Mouse (Mus musculus): ENCODE measurements around the gene Satb2. TPM values are rescaled to one million over a fixed set of nuclear protein-coding genes. Genes with fewer than 3 reads are reported as not detected.

The Satb2 gene
- polyA plus RNA-seq, 2 experiments, result 4.9 to 5.0 TPM

DNA sequence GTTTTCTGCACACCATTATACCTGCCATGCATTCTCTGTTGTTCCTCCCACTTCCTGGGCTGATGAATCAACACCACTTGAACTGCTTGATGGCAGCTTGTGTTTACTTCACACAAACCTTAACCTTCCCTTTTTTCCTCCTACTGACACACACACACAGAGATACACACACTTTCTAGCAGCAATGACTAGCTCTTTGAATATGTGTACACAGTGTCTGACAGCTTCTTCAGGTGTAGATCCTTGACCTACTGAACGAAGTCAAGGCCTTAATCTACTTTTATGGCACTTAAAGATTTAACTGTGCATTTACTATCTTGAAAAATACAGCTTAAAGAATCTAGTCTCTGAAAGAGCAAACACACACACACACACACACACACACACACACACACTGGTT is 89.5 kb downstream of the Satb2 start:
- TF ChIP-seq POLR2A (IDR thresholded peaks at IDR 0.05; ENCODE audit: borderline replicate concordance, extremely low read depth, insufficient read depth, insufficient read length), result no peak
- no peaks in the 10 kb centered on the region for H3K27me3 ChIP-seq (ENCODE audit: control insufficient read depth, insufficient read depth, low read length)
- ATAC-seq (ENCODE audit: low FRiP score, low read depth) (no peak), DNase-seq (ENCODE audit: low spot score) (no peak)
- H3K4me3 ChIP-seq (replicated peaks; ENCODE audit: low read length), result no peak overlapping the region
- WGBS, result 68% methylated on average over 1 of the region's 1 CpGs
- H3K4me2 ChIP-seq (replicated peaks; ENCODE audit: low read depth, low read length, severe bottlenecking), result no peak overlapping the region
- no peak overlapping the region for H3K9ac ChIP-seq (ENCODE audit: low read depth, low read length, severe bottlenecking)
- H3K27ac ChIP-seq (replicated peaks; ENCODE audit: low read depth, low read length), result no peak overlapping the region
- no peaks in the 10 kb centered on the region for H3K4me1 ChIP-seq (ENCODE audit: control insufficient read depth, insufficient read depth, low read length)
- H3K9me3 ChIP-seq (ENCODE audit: control insufficient read depth, low read length), result no peaks in the 10 kb centered on the region
- H3K36me3 ChIP-seq (ENCODE audit: control insufficient read depth, insufficient read depth, low read length), result no peaks in the 10 kb centered on the region

DNA sequence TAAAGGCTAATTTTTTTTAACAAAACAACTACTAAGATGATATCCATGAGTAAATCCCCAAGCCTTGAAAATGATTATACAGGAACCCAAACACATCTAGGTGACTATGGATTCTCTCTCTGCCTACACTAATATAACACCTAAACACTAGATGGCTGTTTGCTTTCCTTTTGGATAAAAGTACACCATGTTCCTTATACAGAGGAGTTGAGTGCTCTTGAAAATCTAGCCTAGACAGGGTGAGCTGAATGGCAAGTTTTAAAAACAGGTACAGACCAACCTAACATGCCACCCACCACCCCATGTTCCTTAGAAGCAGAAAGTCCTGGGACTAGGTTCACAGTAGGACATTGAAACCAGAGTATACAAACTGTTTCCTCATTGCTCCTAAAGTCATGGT is 90.9 kb downstream of the Satb2 start:
- ATAC-seq (ENCODE audit: low FRiP score, low read depth) (no peak), DNase-seq (ENCODE audit: low spot score) (no peak)
- Histone ChIP-seq H3K36me3 (ENCODE audit: control insufficient read depth, insufficient read depth, low read length) (no peaks in the 10 kb centered on the region), H3K27ac (replicated peaks; ENCODE audit: low read depth, low read length) (no peak overlapping the region), H3K4me1 (ENCODE audit: control insufficient read depth, insufficient read depth, low read length) (no peaks in the 10 kb centered on the region), H3K27me3 (ENCODE audit: control insufficient read depth, insufficient read depth, low read length) (no peaks in the 10 kb centered on the region), H3K4me3 (replicated peaks; ENCODE audit: low read length) (no peak overlapping the region), H3K9ac (ENCODE audit: low read depth, low read length, severe bottlenecking) (no peak overlapping the region), H3K9me3 (ENCODE audit: control insufficient read depth, low read length) (no peaks in the 10 kb centered on the region), H3K4me2 (replicated peaks; ENCODE audit: low read depth, low read length, severe bottlenecking) (no peak overlapping the region)
- no peak for TF ChIP-seq POLR2A (IDR thresholded peaks at IDR 0.05; ENCODE audit: borderline replicate concordance, extremely low read depth, insufficient read depth, insufficient read length)

DNA sequence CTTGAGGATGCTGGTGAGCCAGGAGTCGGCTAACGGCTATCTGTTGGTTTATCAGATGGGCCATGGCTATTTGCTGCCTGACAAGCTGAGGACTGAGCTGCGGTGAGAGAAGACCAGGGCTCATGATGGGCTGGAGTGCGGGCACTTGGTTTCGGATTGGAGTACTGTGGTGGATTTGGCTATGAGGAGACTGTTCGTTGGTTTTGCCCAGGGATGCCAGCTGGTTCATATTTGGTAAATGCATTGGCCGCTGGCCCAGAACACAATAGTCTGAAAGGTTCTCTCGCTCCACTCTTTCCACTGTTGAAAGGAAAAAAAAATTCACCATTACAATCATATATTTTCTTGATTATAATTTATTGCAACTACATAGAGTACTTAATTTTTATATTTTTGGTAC is 107.0 kb downstream of the Satb2 start:
- no peak for ATAC-seq (ENCODE audit: low FRiP score, low read depth)
- WGBS, result 82% methylated on average over 8 of the region's 8 CpGs
- no peak overlapping the region for H3K4me2 ChIP-seq (replicated peaks; ENCODE audit: low read depth, low read length, severe bottlenecking)
- H3K9ac ChIP-seq (ENCODE audit: low read depth, low read length, severe bottlenecking), result no peak overlapping the region
- no peak overlapping the region for H3K4me3 ChIP-seq (replicated peaks; ENCODE audit: low read length)
- no peak for TF ChIP-seq POLR2A (IDR thresholded peaks at IDR 0.05; ENCODE audit: borderline replicate concordance, extremely low read depth, insufficient read depth, insufficient read length)
- no peaks in the 10 kb centered on the region for H3K36me3 ChIP-seq (ENCODE audit: control insufficient read depth, insufficient read depth, low read length)
- DNase-seq (ENCODE audit: low spot score), result no peak
- no peak overlapping the region for H3K27ac ChIP-seq (replicated peaks; ENCODE audit: low read depth, low read length)
- H3K4me1 ChIP-seq (ENCODE audit: control insufficient read depth, insufficient read depth, low read length), result no peaks in the 10 kb centered on the region
- H3K9me3 ChIP-seq (ENCODE audit: control insufficient read depth, low read length), result no peaks in the 10 kb centered on the region
- no peaks in the 10 kb centered on the region for H3K27me3 ChIP-seq (ENCODE audit: control insufficient read depth, insufficient read depth, low read length)

DNA sequence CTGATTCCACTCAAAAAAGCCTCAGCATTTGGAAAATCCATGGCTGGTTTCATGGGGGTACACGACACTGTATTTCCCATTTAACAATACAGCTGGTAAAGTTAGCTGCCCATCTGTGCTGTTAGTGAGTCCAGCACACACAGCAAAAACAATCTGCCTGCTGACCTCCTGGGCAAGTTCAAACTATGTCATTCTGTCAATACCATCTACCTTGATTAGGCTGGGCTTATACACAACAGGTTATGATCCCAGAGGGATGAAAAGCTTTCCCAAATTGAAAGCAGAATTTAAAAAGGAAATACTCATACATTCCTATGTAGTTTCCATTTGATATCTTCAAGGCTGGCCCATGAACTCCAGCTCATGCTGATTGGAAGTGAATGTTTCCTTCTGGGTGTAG is 113.2 kb downstream of the Satb2 start:
- no peak for TF ChIP-seq POLR2A (IDR thresholded peaks at IDR 0.05; ENCODE audit: borderline replicate concordance, extremely low read depth, insufficient read depth, insufficient read length)
- no peak overlapping the region for H3K4me3 ChIP-seq (replicated peaks; ENCODE audit: low read length)
- DNase-seq (ENCODE audit: low spot score) (no peak), ATAC-seq (ENCODE audit: low FRiP score, low read depth) (no peak)
- H3K9ac ChIP-seq (ENCODE audit: low read depth, low read length, severe bottlenecking), result no peak overlapping the region
- no peaks in the 10 kb centered on the region for H3K9me3 ChIP-seq (ENCODE audit: control insufficient read depth, low read length)
- H3K27ac ChIP-seq (replicated peaks; ENCODE audit: low read depth, low read length), result no peak overlapping the region
- H3K4me2 ChIP-seq (replicated peaks; ENCODE audit: low read depth, low read length, severe bottlenecking), result no peak overlapping the region
- 41% methylated on average over 1 of the region's 1 CpGs for WGBS
- no peaks in the 10 kb centered on the region for H3K4me1 ChIP-seq (ENCODE audit: control insufficient read depth, insufficient read depth, low read length)
- H3K27me3 ChIP-seq (ENCODE audit: control insufficient read depth, insufficient read depth, low read length), result no peaks in the 10 kb centered on the region
- no peaks in the 10 kb centered on the region for H3K36me3 ChIP-seq (ENCODE audit: control insufficient read depth, insufficient read depth, low read length)

DNA sequence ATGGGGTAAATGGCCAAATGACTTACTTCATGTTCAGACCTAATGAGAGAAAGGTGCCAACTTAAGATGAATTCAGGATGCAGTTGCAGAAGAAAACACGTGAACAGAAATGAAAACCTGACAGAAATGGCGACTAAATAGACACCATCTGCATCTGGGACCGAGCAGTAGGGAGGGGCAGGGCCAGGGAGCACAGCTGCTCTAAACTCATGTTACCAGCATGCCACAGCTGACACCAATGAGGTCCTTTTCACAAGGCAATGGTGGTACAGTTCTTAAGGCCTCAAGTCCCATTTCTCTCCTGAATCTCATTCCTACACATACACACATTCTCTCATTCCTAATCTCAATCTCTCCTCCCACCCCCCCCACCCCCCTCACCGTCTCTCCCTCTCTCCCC is 115.7 kb downstream of the Satb2 start:
- ATAC-seq (ENCODE audit: low FRiP score, low read depth) (no peak), DNase-seq (ENCODE audit: low spot score) (no peak)
- no peaks in the 10 kb centered on the region for H3K4me1 ChIP-seq (ENCODE audit: control insufficient read depth, insufficient read depth, low read length)
- TF ChIP-seq POLR2A (IDR thresholded peaks at IDR 0.05; ENCODE audit: borderline replicate concordance, extremely low read depth, insufficient read depth, insufficient read length), result no peak
- no peak overlapping the region for H3K27ac ChIP-seq (replicated peaks; ENCODE audit: low read depth, low read length)
- no peak overlapping the region for H3K4me2 ChIP-seq (replicated peaks; ENCODE audit: low read depth, low read length, severe bottlenecking)
- no peaks in the 10 kb centered on the region for H3K27me3 ChIP-seq (ENCODE audit: control insufficient read depth, insufficient read depth, low read length)
- H3K9me3 ChIP-seq (ENCODE audit: control insufficient read depth, low read length), result no peaks in the 10 kb centered on the region
- H3K36me3 ChIP-seq (ENCODE audit: control insufficient read depth, insufficient read depth, low read length), result no peaks in the 10 kb centered on the region
- H3K9ac ChIP-seq (ENCODE audit: low read depth, low read length, severe bottlenecking), result no peak overlapping the region
- 34% methylated on average over 4 of the region's 4 CpGs for WGBS
- H3K4me3 ChIP-seq (replicated peaks; ENCODE audit: low read length), result no peak overlapping the region

DNA sequence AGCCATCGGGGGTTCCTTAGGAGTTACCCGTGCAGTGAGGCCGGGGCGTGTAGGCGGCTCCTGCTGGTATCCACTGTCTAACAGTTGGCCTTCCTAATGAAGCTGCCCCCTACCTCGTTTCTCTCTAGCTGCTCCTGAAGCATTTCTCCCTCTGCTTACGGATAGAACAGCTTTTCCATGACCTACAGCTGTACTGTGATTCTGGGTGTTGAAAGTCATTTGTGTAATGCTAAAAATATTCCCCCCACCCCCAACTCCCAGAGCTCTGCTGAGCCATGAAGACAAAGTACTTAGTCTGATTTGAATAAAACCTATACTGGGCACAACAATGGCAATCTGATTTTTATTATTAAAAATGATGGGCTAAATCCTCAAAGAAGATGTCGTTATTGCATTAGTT is 121.2 kb downstream of the Satb2 start:
- no peak for ATAC-seq (ENCODE audit: low FRiP score, low read depth)

More for the DNA sequence above, 121.2 kb downstream of the Satb2 start:
- H3K9ac ChIP-seq (ENCODE audit: low read depth, low read length, severe bottlenecking), result no peak overlapping the region
- H3K36me3 ChIP-seq (ENCODE audit: control insufficient read depth, insufficient read depth, low read length), result no peaks in the 10 kb centered on the region
- DNase-seq (ENCODE audit: low spot score), result no peak
- H3K4me3 ChIP-seq (replicated peaks; ENCODE audit: low read length), result no peak overlapping the region
- no peaks in the 10 kb centered on the region for H3K27me3 ChIP-seq (ENCODE audit: control insufficient read depth, insufficient read depth, low read length)
- no peaks in the 10 kb centered on the region for H3K4me1 ChIP-seq (ENCODE audit: control insufficient read depth, insufficient read depth, low read length)
- no peaks in the 10 kb centered on the region for H3K9me3 ChIP-seq (ENCODE audit: control insufficient read depth, low read length)
- no peak overlapping the region for H3K4me2 ChIP-seq (replicated peaks; ENCODE audit: low read depth, low read length, severe bottlenecking)
- WGBS, result 71% methylated on average over 8 of the region's 8 CpGs
- no peak for TF ChIP-seq POLR2A (IDR thresholded peaks at IDR 0.05; ENCODE audit: borderline replicate concordance, extremely low read depth, insufficient read depth, insufficient read length)
- H3K27ac ChIP-seq (replicated peaks; ENCODE audit: low read depth, low read length), result no peak overlapping the region

Data from limb, embryonic 14.5 days (tissue).